Mouse (Mus musculus) neural tube, embryonic 11.5 days (tissue): ENCODE results near the gene Topaz1. TPM values are rescaled to one million over a fixed set of nuclear protein-coding genes. Genes with fewer than 3 reads are reported as not detected.
"Not testable (repeated sequence)": the region's sequence is repeated elsewhere in the genome, so short reads cannot be mapped to it uniquely, and the experiment has no call there.

Source experiments
- ATAC-seq: fragments of 200-750 bp; cut with Nextera tagmentation; 2 replicates; pipeline ENCODE4 v1.8.0; 2017; ENCODE audit warnings: moderate number of reproducible peaks, mild to moderate bottlenecking, moderate TSS enrichment, moderate library complexity; ENCODE audit not compliant: insufficient read depth, low FRiP score, low TSS enrichment
- DNase-seq: peaks from one replicate; pipeline ENCODE4 v3.0.0-alpha.2; 2015; ENCODE audit warnings: low spot score
- H3K27ac ChIP-seq: fragments of 300-500 bp; sonication (generic); 2 replicates; pipeline ENCODE4 v1.5.1; 2014; ENCODE audit warnings: low read depth, mild to moderate bottlenecking, low read length
- H3K27me3 ChIP-seq: fragments of 300-500 bp; sonication (generic); 2 replicates; pipeline ENCODE4 v1.6.1; 2014; ENCODE audit warnings: mild to moderate bottlenecking, low read length, mixed read lengths; ENCODE audit not compliant: control insufficient read depth, insufficient read depth
- H3K36me3 ChIP-seq: fragments of 300-500 bp; sonication (generic); 2 replicates; pipeline ENCODE4 v1.6.1; 2014; ENCODE audit warnings: mild to moderate bottlenecking, low read length, moderate library complexity, mixed read lengths; ENCODE audit not compliant: control insufficient read depth, insufficient read depth
- H3K4me1 ChIP-seq: fragments of 300-500 bp; sonication (generic); 2 replicates; pipeline ENCODE4 v1.6.1; 2014; ENCODE audit warnings: low read length, mixed read lengths; ENCODE audit not compliant: control insufficient read depth, insufficient read depth
- H3K4me2 ChIP-seq: fragments of 300-500 bp; sonication (generic); 2 replicates; pipeline ENCODE4 v1.6.1; 2014; ENCODE audit warnings: low read depth, mild to moderate bottlenecking, moderate library complexity
- H3K4me3 ChIP-seq: fragments of 300-500 bp; sonication (generic); 2 replicates; pipeline ENCODE4 v1.5.1; 2014; ENCODE audit warnings: low read depth, low read length
- H3K9ac ChIP-seq: fragments of 300-500 bp; sonication (generic); 2 replicates; pipeline ENCODE4 v1.6.1; 2014; ENCODE audit warnings: mild to moderate bottlenecking, low read length
- H3K9me3 ChIP-seq: fragments of 300-500 bp; sonication (generic); 2 replicates; pipeline ENCODE4 v1.6.1; 2016; ENCODE audit warnings: low read length; ENCODE audit not compliant: control insufficient read depth
- WGBS: fragments of 180-500 bp; shearing (Covaris S2); extraction: QIAGEN DNeasy Blood & Tissue Kit; methylation state at CpG from one replicate; pipeline ENCODE4 v1.1.7; 2014; 5-methylcytosine and 5-hydroxymethylcytosine counted together
- polyA plus RNA-seq: library from polyadenylated mRNA; unstranded; fragments of >200 nt; fragmentation: Nextera tagmentation; extraction: Ambion mirVana; gene quantifications from 2 replicates; pipeline ENCODE4 v1.2.1, GENCODE M21; 2014

Gene Topaz1
- polyA plus RNA-seq, 1 experiment from 2014 or later = not detected

DNA sequence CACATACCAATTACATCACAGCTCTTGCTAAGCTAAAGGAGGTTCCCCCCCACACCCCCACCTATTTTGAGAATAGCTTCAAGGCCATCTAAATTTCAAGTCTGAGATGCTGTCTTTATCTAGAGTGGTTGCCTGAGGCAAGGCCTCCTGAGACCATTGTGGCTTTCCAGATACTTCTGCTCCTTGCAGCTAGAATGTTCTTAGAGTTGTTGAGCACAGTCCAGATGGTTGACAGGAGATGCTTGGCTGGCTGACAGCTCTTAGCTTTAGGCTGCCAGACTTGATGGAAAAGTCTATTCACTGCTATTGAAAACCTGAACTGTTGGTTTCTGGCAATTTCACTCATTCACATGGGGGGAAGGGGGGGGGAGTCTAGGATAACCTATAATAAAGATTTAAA is 99.0 kb downstream of the Topaz1 start:
- H3K27me3 ChIP-seq = no peaks in the 10 kb centered on the region
- peaks cover 11% of the 10 kb centered on the region for H3K36me3 ChIP-seq

DNA sequence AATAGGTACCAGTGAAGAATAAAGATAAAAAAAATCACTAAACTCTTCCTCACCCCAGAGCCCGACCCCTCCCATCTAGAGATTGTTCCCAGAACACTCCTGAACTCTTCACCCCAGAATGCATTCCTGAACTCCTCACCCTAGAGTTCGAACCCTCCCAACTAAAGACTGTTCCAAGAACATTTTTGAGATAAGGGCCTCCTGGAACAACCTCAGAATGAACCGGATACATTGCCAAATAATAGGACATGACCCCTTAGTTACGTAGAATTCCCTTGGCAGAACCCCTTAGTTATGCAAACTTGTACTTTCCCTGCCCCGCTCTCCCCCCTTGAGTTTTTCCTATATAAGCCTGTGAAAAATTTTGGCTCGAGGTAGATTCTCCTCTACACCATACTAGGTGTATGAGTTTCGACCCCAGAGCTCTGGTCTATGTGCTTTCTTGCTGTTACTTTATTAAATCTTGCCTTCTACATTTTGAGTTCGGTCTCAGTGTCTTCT is 100.7 kb downstream of the Topaz1 start:
- 94% methylated on average over 7 of the region's 8 CpGs for WGBS
- not testable (repeated sequence) for H3K4me1 ChIP-seq, ATAC-seq, H3K27ac ChIP-seq, H3K9me3 ChIP-seq, H3K4me3 ChIP-seq, H3K9ac ChIP-seq, H3K4me2 ChIP-seq, H3K27me3 ChIP-seq, DNase-seq
- H3K36me3 ChIP-seq = peaks cover 19% of the 10 kb centered on the region

More for the DNA sequence above, 99.0 kb downstream of the Topaz1 start:
- no peak overlapping the region for H3K9ac ChIP-seq
- no peak for DNase-seq
- H3K4me2 ChIP-seq = no peak overlapping the region
- ATAC-seq = no peak
- H3K9me3 ChIP-seq = no peaks in the 10 kb centered on the region
- no peak overlapping the region for H3K4me3 ChIP-seq
- no peak overlapping the region for H3K27ac ChIP-seq
- H3K4me1 ChIP-seq = no peaks in the 10 kb centered on the region

Other genes with a start within 250 kb of the Topaz1 start
- 6.1 and 7.0 TPM in 2 replicates for gene Tcaim, start 58.2 kb downstream of the Topaz1 start, polyA plus RNA-seq
- 0.40 TPM in 1 of 2 replicates, not detected in the other for gene Gm35549, start 96.7 kb downstream of the Topaz1 start, polyA plus RNA-seq
- 80.2 and 88.1 TPM in 2 replicates for gene Zfp445, start 118.7 kb downstream of the Topaz1 start, polyA plus RNA-seq
- 3.0 and 3.3 TPM in 2 replicates for gene Zkscan7, start 138.3 kb downstream of the Topaz1 start, polyA plus RNA-seq
- gene Zfp105, start 175.7 kb downstream of the Topaz1 start, polyA plus RNA-seq = 35.3 and 36.7 TPM in 2 replicates
- gene 1110059G10Rik, start 203.7 kb downstream of the Topaz1 start, polyA plus RNA-seq = 27.7 and 30.8 TPM in 2 replicates
- 50.3 and 53.9 TPM in 2 replicates for gene Kif15, start 203.7 kb downstream of the Topaz1 start, polyA plus RNA-seq